Mouse (Mus musculus) embryonic fibroblast, embryonic 13.5 days (primary cell): Measurements from ENCODE around the gene Grb14.

Source experiments
- CTCF ChIP-seq: IDR thresholded peaks from 2 replicates; pipeline ENCODE4 v1.5.1; 2011; ENCODE audit warnings: mild to moderate bottlenecking, control low read depth, low read length, moderate library complexity, borderline replicate concordance; ENCODE audit not compliant: insufficient read depth
- POLR2A ChIP-seq: IDR thresholded peaks from 2 replicates; pipeline ENCODE4 v1.6.1; 2011; ENCODE audit warnings: low read depth, mild to moderate bottlenecking, control low read depth, low read length, moderate library complexity

- TF ChIP-seq POLR2A (no peak), CTCF (no peak)
Observed at GRCm38 (mm10) chr2:64973125-64973524, 51.7 kb downstream of the Grb14 start.
